8 mouse cellular contexts compared by ENCODE assay signal in the genomic region with DNA sequence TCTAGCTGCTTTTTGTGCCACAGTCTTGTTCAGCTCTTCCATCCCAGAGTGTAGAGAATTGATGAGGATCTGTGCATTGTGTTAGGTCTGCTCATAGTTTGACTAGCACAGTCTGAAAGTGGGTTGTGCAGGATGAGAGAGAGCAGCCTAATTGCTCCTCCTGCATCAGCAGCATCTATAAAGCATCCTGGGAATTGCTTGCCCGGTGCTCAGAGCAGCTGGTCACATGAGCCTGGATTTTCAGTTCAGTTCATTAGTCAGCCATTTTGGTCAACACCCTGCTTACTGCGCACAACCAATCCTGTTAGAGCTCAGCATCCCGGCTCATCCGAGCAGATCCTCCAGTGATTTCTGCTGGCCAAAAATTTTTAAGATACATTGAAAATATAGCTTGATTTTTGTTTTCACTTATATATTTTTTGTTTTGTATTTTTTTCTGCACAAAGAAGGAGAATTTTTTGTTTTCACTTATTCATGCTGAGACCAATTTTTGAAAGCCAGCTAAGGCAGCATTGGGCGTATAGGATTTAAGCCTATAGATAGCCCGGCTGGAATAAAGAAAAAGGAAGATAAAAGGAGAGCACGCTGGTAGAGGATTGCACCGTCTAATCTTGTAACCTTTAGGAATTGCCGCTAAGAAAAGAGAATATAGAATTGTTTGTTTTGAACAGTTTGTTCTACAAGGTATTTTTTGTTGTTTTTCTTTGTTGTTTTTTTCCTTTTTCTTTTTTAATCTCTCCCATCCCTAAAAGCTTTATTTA. TPM values are rescaled to one million over a fixed set of nuclear protein-coding genes. Genes with fewer than 3 reads are reported as not detected.
DNase-seq lines count a peak whose midpoint lies in the region.

No protein-coding gene starts in this region.

- intact Hi-C loops in left cerebral cortex, postnatal 36 days (cut with DNase I): loop anchor here (2.0 kb wide), 1 partner anchor 19 kb away; the partner anchor contains the start of gene Rufy3

- peak; percentile 76 for DNase-seq in R1 (ENCODE audit: low read depth, low spot score)
- peak; percentile 93 for DNase-seq in cerebellum, adult 9-11 months
- peak; percentile 96 for DNase-seq in frontal cortex, adult 2 months (ENCODE audit: extremely low spot score in 1 of 2, low spot score in 1 of 2)
- DNase-seq in kidney, adult 9 months: peak; percentile 76
- peak; percentile 87 to 88 for DNase-seq in left cerebral cortex, postnatal 36 days (ENCODE audit: low spot score in 2 of 2)
- DNase-seq in right cerebral cortex, adult 2 months (ENCODE audit: low spot score in 2 of 2): peak; percentile 92 to 93
- no peak for DNase-seq in natural killer cell, adult 2 months (ENCODE audit: low spot score in 2 of 2)
- no peak for DNase-seq in thymus, postnatal 4 days

RNA-seq across cellular contexts. Expression of gene Rufy3, which starts 18.6 kb away (rescaled TPM):
- polyA plus RNA-seq in frontal cortex, adult 2 months (2012; rRNA removed): 104 and 113 TPM in 2 replicates
- 100 to 1,000 TPM; 170 to 191 TPM for total RNA-seq in left cerebral cortex, postnatal 36 days (2021)

RNA-seq across cellular contexts. Expression of gene Utp3, which starts 29.2 kb away (rescaled TPM):
- 28.7 and 29.9 TPM in 2 replicates for polyA plus RNA-seq in frontal cortex, adult 2 months (2012; rRNA removed)
- total RNA-seq in left cerebral cortex, postnatal 36 days (2021): 10 to 100 TPM; 24.5 to 25.1 TPM

RNA-seq across cellular contexts. Expression of gene Jchain, which starts 55.8 kb away (rescaled TPM):
- 1.6 and 1.7 TPM in 2 replicates for polyA plus RNA-seq in frontal cortex, adult 2 months (2012; rRNA removed)
- total RNA-seq in left cerebral cortex, postnatal 36 days (2021): under 1 TPM; 0.30 to 0.50 TPM

Comparison
In these comparisons a context has a peak if more than half of its experiments do, and no peak if none do; other contexts are left out.
1. DNase-seq: peak in R1 (single experiment), cerebellum, adult 9-11 months (single experiment), frontal cortex, adult 2 months (2 of 2), kidney, adult 9 months (single experiment), left cerebral cortex, postnatal 36 days (2 of 2) and right cerebral cortex, adult 2 months (2 of 2); none in natural killer cell, adult 2 months (0 of 2) and thymus, postnatal 4 days (single experiment).